Mouse (Mus musculus) cerebral cortex, adult 2 months (tissue): ENCODE measurements around the gene Aacs.

Experiments used
- WGBS: fragments of 180-500 bp; shearing (Covaris S2); methylation state at CpG from one replicate; pipeline ENCODE4 v1.1.7; 2018; 5-methylcytosine and 5-hydroxymethylcytosine counted together

Gene Aacs

GRCm38 (mm10) chr5:125492379-125493092 is 16.9 kb downstream of the Aacs start:
- WGBS = 71% methylated on average over 17 of the region's 17 CpGs

GRCm38 (mm10) chr5:125493093-125493423 is 17.4 kb downstream of the Aacs start:
- 79% methylated on average over 5 of the region's 5 CpGs for WGBS

- 71% methylated on average over 10 of the region's 10 CpGs for WGBS
Observed at GRCm38 (mm10) chr5:125495655-125496054, 20.0 kb downstream of the Aacs start.

GRCm38 (mm10) chr5:125497821-125498600 is 22.4 kb downstream of the Aacs start:
- 65% methylated on average over 12 of the region's 12 CpGs for WGBS

- 94% methylated on average over 6 of the region's 6 CpGs for WGBS
Observed at GRCm38 (mm10) chr5:125501505-125501904, 25.9 kb downstream of the Aacs start.

GRCm38 (mm10) chr5:125502186-125502585 is 26.6 kb downstream of the Aacs start:
- WGBS = 57% methylated on average over 3 of the region's 3 CpGs

- 91% methylated on average over 6 of the region's 6 CpGs for WGBS
Observed at GRCm38 (mm10) chr5:125503628-125504027, 28.0 kb downstream of the Aacs start.

- WGBS = 47% methylated on average over 11 of the region's 11 CpGs
Observed at GRCm38 (mm10) chr5:125504692-125505091, 29.1 kb downstream of the Aacs start.

- 66% methylated on average over 15 of the region's 15 CpGs for WGBS
Observed at GRCm38 (mm10) chr5:125505968-125506367, 30.4 kb downstream of the Aacs start.

GRCm38 (mm10) chr5:125507582-125507981 is 32.0 kb downstream of the Aacs start:
- WGBS = 92% methylated on average over 9 of the region's 9 CpGs

- 87% methylated on average over 10 of the region's 10 CpGs for whole genome bisulfite sequencing
Observed at GRCm38 (mm10) chr5:125508006-125508405, 32.4 kb downstream of the Aacs start.

GRCm38 (mm10) chr5:125509541-125509940 is 33.9 kb downstream of the Aacs start:
- WGBS = 47% methylated on average over 5 of the region's 5 CpGs

- WGBS = 79% methylated on average over 12 of the region's 12 CpGs
Observed at GRCm38 (mm10) chr5:125515006-125515405, 39.4 kb downstream of the Aacs start.

GRCm38 (mm10) chr5:125518640-125519039 is 43.0 kb downstream of the Aacs start:
- WGBS = 56% methylated on average over 5 of the region's 5 CpGs

- 18% methylated on average over 15 of the region's 15 CpGs for WGBS
Observed at GRCm38 (mm10) chr5:125520930-125521590, 45.4 kb downstream of the Aacs start.

- 92% methylated on average over 2 of the region's 2 CpGs for WGBS
Observed at GRCm38 (mm10) chr5:125523361-125523760, 47.7 kb downstream of the Aacs start.

GRCm38 (mm10) chr5:125525516-125525915 is 49.9 kb downstream of the Aacs start:
- 60% methylated on average over 5 of the region's 5 CpGs for WGBS

- 83% methylated on average over 4 of the region's 4 CpGs for WGBS
Observed at GRCm38 (mm10) chr5:125526464-125526863, 50.9 kb downstream of the Aacs start.

- WGBS = 2% methylated on average over 5 of the region's 5 CpGs
Observed at GRCm38 (mm10) chr5:125529109-125529508, 53.5 kb downstream of the Aacs start.

- WGBS = 5% methylated on average over 25 of the region's 25 CpGs
Observed at GRCm38 (mm10) chr5:125531634-125532033, 56.0 kb downstream of the Aacs start, which contains the start of gene Tmem132b. Tmem132b (plus strand) TSS chr5:125531774.

GRCm38 (mm10) chr5:125532191-125532544 is 56.6 kb downstream of the Aacs start:
- WGBS = 0% methylated on average over 30 of the region's 30 CpGs

- under 1% methylated on average over 62 of the region's 64 CpGs for WGBS
Observed at GRCm38 (mm10) chr5:125532545-125533224, 57.1 kb downstream of the Aacs start.
